Mouse (Mus musculus) heart, postnatal 0 days (tissue): Measurements from ENCODE around the gene Med17.

Experiments
- CTCF ChIP-seq: IDR thresholded peaks from 2 replicates; pipeline ENCODE4 v1.5.1; 2016; ENCODE audit warnings: antibody characterized with exemption, control low read depth, low read depth
- EP300 ChIP-seq: IDR thresholded peaks from 2 replicates; pipeline ENCODE4 v1.6.1; 2016; ENCODE audit warnings: antibody characterized with exemption, low read depth

- TF ChIP-seq CTCF (no peak), EP300 (no peak)
Observed at GRCm38 (mm10) chr9:15312054-15312735, 32.5 kb upstream of the Med17 start.
